Mouse (Mus musculus): ENCODE measurements at regions not wholly inside any gene's neighbourhood (a gene's known extent, or its start where the extent isn't known, plus 50 kb on each side); places are given as distances from the start of the nearest gene placed in this dataset.

DNA sequence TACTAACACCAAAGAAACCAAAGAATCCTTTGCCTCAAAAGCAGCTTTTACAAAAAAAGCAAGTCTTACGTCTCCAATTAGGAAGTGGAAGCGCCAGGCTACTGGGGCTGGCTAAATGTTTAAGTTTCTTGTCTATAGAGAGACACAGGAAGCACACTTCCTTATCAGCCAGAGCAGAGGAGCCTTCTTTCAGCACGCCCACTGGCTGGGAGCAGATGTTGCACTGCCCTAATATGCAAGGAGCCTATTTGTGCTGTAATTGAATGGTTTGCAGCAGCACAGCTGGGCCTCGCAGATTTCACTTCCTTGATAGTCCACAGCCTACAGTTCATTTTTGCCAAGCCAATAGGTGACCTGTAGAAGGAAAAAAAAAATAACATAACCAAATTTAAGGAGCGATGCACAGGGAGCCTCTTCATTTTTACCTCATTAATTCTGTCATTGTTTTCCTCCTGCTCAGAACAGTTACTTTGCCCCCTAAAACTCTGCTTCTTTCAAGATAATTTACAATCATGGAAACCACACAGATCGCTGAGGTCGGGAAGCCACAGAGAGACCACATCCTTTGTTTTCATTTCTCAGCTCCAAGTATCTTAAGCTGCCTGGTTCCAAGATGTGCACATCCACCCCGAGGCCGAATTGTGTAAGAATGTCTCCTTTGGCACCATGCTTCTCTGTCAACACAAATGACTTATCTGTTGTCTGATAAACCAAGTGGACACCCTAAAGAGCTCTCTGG, 217.3 kb upstream of the P2ry1 start:
- TF ChIP-seq GATA4 (IDR thresholded peaks at IDR 0.05; ENCODE audit: insufficient replicate concordance, low read length) = peak; percentile 38; the same call in 1 of the 2 replicates

DNA sequence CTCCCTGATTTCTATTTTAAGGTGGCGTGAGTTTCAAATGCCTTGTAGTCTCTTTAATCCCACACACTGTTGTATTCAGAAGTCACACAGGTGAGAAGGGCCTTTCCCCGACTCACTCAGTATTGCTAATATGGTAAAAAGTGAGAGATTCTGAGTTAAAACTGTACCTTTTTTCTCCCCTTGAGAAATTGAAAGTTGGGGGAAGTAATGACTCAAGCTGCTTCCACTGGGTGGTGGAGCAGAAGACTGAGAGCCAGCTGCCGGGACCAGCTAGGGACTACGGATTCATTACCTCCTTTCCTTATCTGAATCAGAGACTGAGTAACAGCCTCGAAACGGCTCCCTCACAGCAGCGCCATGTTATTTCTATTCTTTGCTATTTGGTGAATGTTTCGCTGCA, 214.6 kb upstream of the P2ry1 start:
- no peak for TF ChIP-seq GATA4 (IDR thresholded peaks at IDR 0.05; ENCODE audit: insufficient replicate concordance, low read length)

DNA sequence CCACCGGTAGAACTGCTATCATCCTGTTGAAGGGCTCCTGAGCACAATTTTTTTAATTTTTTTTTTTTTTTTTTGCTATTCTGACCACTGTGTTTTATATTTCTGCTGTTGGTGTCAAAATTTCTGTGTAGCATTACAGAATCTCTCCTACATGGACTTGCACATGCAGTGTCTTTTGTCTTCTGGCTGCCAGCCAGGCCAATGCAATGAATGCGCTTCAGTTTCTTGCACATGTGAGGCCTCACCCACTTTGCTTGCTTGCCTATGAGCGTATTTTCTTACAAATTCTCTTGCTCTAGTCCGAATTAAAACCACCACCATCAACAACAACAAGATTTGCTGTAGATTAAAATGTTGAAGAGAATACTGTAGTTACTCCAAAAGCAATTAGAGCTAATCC, 213.2 kb upstream of the P2ry1 start:
- no peak for TF ChIP-seq GATA4 (IDR thresholded peaks at IDR 0.05; ENCODE audit: insufficient replicate concordance, low read length)

DNA sequence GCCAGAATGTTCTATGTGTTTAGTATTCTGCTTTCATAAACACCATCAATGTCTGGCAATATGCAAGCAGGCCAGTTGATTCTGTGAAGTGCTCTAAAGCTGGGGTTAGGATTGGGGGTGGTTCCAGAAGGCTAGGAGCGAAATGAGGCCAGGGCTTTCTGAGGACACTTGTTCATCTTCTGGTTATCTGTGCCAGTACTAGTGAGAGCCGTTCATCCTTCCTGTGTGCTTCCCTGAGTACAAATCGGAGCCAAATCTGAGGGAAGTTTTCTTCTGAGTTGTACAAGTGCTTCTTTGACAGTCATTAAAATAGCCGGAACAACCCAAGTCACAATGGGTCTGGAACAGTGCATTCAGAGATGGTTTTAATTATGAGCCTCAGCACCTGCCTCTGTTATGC, 210.4 kb upstream of the P2ry1 start:
- no peak for TF ChIP-seq GATA4 (IDR thresholded peaks at IDR 0.05; ENCODE audit: insufficient replicate concordance, low read length)

DNA sequence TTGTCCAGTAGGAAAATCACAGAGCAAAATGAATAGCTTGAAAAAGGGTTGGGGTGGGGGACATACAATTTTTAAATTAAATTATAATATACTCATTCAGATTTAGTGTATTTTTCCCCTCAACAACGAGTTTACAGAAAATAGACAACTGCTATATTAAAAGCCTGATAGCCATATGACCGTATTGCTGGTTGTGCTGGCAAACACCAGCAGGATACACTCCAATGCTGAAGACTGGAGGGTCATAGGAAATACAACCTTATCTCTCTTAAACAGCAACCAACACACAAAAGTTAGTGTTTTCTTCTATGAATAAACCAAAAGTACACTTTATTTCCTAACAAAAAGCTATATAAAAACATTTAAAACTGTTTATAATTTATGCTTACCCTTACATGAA, 206.4 kb upstream of the P2ry1 start:
- no peak for TF ChIP-seq GATA4 (IDR thresholded peaks at IDR 0.05; ENCODE audit: insufficient replicate concordance, low read length)

DNA sequence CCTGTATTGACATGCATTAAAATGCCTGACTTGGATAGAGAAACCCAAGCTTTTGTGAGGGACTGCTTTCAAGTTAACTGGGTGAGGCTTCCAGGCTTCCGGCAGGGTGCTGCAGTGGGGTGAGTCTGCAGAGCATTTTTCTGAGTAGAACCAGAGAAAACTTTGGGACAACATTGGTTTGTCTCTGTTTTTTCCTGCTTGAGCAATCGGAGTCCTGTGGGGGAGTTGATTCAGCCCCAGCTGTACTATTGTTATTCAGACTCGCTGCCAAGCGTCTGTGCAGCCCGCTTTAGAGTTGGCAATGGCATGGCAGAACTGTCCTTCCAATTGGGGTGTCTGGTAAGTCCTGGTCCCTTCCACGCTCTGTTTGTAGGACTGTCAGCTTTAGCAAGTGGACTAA, 204.8 kb upstream of the P2ry1 start:
- TF ChIP-seq GATA4 (IDR thresholded peaks at IDR 0.05; ENCODE audit: insufficient replicate concordance, low read length) = no peak

DNA sequence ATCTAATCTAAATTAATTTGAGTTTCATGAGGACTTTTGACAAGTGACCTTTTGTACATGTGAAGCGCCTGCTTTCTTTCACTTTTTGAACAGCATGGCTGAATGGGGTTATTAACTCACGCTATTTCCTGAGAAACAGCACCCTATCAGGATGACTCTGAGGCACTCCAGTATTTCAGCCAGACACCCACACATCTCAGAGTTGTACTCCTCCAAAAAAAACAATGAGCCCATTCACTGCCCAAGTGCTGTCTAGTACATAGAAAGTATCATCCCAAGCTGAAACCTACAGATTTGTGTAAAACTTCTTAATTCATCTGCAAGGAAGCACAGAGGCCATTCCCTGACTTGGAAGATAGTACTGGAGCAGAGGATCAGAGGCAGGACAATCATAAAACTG, 204.1 kb upstream of the P2ry1 start:
- TF ChIP-seq GATA4 (IDR thresholded peaks at IDR 0.05; ENCODE audit: insufficient replicate concordance, low read length) = no peak

DNA sequence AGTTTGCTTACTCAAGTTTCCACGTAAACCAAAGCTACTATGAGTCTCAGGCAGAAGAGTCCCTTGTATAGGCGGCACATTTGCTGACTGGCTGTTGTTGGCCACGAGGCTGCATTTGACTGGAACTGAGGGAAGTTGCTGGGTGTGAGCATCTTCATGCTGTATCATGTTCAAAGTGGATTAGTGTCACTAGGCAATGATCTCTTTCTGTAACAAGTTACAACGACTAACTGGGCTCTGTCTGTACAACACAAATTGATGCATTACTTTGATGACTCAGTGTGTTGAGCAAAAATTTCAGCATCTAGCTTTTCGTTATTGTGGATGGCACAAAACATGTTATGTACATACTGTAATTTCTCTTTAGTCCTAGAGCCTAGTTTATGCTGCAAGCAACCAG, 203.7 kb upstream of the P2ry1 start:
- no peak for TF ChIP-seq GATA4 (IDR thresholded peaks at IDR 0.05; ENCODE audit: insufficient replicate concordance, low read length)

DNA sequence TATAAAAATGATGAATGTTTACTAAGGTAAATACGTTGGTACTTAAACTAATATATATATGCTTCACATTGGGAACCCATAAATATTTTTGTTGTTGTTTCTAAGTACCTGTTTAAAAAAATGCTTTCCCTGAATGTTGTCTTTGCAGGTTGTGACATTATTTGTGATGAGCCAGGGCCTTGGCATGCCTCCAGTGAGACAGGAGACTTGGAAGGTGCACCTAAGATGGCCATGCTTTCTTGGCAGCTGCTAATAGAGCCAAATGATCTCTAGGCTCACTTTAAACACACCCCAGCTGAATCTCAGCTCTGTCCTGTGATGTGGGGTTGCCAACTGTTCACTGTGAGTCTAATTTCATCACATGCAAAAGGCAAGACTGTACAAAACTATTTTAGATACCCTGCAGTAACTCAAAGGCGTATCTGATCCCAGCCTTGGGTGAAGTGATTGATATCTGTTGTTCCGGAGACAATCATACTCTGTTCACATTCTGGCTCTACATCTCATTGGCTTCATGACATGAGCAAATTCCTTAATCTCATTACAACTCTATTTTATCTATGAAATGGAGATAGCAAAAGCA, 197.8 kb upstream of the P2ry1 start:
- TF ChIP-seq GATA4 (IDR thresholded peaks at IDR 0.05; ENCODE audit: insufficient replicate concordance, low read length) = no peak

DNA sequence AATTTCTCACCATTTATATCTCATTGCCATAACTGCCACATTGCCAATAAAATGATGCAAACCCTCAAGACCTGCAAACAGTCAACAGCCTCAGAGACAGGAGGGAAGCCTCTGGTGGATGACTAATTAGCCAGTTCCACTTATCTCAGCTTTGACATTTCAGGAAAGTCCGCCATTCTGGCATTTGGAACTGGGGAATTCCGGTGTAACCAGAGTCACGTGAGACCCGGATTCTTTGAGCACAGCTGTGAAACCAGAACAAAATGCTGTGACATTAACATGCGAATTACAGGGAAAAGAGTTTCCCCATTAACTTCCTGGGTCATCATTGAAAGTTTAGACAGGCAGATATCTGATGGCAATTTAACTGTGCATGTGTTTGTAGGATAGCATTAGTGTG, 190.7 kb upstream of the P2ry1 start:
- TF ChIP-seq GATA4 (IDR thresholded peaks at IDR 0.05; ENCODE audit: insufficient replicate concordance, low read length) = 0 out of 2 replicates have a peak, but pooled peaks have one; percentile 10

DNA sequence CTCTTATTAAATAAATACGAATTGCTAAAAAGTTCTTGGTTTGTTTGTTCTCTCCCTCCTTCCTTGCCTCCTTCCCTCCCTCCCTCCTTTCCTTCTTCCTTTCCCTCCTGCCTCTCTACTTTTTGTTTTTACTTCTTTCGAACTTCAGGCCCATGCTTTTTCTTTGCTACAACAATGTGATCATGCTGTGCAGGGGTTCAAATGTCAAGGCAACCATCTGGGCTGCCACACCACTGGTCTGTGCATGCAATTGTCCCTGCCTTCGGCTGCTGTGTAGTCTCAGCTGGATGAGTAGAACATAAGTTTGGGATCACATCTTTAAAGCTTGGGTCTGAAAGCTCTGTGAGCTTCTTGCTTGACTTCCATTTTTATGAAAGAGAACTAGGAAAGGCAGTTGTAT, 189.1 kb upstream of the P2ry1 start:
- TF ChIP-seq GATA4 (IDR thresholded peaks at IDR 0.05; ENCODE audit: insufficient replicate concordance, low read length) = no peak

DNA sequence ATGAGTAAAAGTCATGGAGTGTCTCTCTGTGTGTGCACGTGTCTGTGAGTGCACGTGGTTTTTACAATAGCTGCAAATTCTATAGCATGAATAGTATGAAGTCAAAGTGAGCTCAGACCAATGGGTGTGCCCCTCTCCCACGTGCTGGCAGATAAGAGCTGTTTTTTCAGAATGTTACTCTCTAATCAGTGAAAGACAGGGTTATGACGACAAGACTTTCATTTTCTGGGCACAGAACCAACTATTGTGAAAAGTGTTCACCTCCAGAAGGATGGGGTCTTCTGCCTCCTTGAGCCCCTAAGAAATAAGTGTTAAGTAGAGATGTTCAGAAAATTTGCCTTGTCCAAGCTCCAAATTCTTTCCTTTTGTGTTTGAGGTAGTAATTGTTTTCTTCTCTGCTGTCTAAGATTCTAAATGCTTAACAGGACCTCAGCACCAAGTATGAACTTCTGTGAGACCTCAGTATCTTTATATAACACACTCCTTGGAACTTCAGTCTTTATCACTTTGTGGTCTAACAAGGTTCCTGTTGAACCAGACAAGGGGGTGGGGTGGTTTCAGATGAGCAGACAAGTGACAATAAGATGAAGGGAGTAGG, 182.8 kb upstream of the P2ry1 start:
- no peak for TF ChIP-seq GATA4 (IDR thresholded peaks at IDR 0.05; ENCODE audit: insufficient replicate concordance, low read length)

DNA sequence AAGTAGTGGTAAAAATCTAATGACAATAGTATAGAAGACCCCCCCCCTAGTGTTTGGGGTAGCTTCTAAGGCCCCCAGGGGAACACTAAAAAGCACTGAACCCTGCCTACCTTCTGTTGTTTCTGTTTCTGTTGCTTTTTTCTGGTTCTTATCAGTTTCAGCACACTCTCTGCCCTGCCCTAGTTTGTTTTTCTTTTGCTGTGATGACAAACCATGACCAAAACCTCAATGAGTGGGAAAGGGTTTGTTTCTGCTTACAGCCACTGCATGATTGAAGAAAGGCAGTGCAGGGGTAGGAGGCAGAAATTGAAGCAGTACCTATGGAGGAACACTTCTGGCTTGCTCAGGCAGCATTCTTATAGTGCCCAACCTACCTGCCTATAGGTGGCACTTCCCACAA, 181.1 kb upstream of the P2ry1 start:
- no peak for TF ChIP-seq GATA4 (IDR thresholded peaks at IDR 0.05; ENCODE audit: insufficient replicate concordance, low read length)

DNA sequence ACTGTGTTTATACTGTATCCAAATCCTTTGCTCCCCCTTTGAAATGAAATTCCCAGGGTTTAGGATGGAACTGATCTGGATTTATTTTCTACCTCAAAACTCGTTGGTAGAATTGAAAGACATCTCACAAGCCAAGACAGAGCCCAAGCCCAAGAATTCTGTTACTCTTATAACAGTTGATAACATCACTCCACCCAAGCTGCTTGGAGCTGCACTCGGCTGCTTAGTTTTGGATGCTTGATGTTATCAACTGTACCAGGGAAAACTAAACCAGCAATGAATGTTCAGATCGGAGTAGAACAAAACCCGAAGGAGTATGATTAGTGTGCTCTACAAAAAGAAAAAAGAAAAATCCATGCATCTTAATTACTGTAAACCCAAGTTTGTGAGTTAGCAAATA, 175.8 kb upstream of the P2ry1 start:
- no peak for TF ChIP-seq GATA4 (IDR thresholded peaks at IDR 0.05; ENCODE audit: insufficient replicate concordance, low read length)

DNA sequence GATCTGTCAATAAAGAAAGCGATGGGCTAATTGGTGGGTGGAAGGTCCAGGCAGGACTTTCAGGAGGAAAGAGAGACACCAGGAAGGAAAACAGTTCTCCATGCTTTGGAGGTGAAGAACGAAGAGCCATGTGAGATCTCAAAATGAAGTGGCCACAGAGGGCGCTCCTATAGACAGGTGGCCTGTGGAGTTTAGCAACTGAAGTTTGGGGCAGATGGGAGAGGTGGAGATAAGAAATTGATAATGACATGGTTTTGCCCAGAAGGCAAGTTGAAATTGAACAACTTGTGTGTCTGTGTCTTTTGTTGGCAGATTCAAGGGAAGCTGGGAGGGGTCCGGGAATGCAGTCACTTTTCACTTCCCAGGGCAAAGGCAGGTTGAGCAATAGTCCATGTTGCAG, 170.2 kb upstream of the P2ry1 start:
- TF ChIP-seq GATA4 (IDR thresholded peaks at IDR 0.05; ENCODE audit: insufficient replicate concordance, low read length) = no peak

DNA sequence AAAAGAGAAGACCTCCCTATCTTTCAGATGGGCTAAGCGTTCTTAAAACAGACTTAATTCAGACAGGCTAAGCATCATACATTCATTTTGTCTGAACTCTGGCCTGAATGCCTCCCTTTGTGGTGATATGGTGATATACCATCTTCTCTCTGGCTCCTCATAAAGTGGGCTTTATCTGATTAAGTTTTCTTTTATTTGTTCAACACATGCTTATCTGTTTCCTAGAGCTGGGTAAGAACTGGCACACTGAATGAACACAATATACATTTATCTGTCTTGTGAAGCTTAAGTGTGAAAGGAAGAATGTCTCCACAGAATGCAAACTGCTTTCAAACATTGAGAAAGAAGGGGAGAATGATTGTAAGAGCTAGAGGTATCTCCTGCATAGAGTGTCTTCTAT, 160.7 kb upstream of the P2ry1 start:
- no peak for TF ChIP-seq GATA4 (IDR thresholded peaks at IDR 0.05; ENCODE audit: insufficient replicate concordance, low read length)

DNA sequence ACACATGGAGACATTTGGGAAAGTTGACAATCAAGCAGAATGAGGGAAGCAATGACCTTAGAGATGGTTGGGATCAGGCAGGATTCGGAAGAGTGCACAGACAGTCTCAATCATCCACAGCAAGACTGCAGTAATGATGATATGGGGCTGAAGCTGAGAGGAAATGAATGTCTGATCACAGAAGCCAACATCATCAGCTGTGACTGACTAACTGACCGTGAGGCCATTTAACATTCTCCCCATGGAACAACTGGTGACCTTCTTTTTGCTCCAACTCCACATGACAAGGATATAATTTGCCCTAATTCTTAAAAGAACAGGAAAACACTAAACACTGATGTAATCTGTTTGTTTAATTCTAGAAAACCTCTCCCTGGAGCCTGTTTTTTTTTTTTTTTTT, 157.3 kb upstream of the P2ry1 start:
- no peak; the same call in 1 of the 2 replicates for TF ChIP-seq GATA4 (IDR thresholded peaks at IDR 0.05; ENCODE audit: insufficient replicate concordance, low read length)
